Mouse (Mus musculus): ENCODE data around the gene Ddx49. TPM values are rescaled to one million over a fixed set of nuclear protein-coding genes. Genes with fewer than 3 reads are reported as not detected.

Gene Ddx49
- polyA plus RNA-seq (2015; fragmentation: Nextera tagmentation; extraction: Ambion mirVana), result 34.1 and 34.2 TPM in 2 replicates

GRCm38 (mm10) chr8:70302358-70302890 is at the start of gene Ddx49, which contains the start of gene Cope:
TSS of gene Ddx49 (minus strand) at chr8:70302489.
TSS of gene Cope (plus strand) at chr8:70302518.
- peak within 1 kb of the TSS; percentile 86 for H3K27ac ChIP-seq (ENCODE audit: low read length)
- no peaks in the 10 kb centered on the region for H3K9me3 ChIP-seq (replicated peaks; ENCODE audit: control insufficient read depth, low read length)
- peaks cover 18% of the 10 kb centered on the region for H3K4me1 ChIP-seq (ENCODE audit: control insufficient read depth, insufficient read depth, low read length)
- H3K9ac ChIP-seq (ENCODE audit: low read length), result peak within 1 kb of the TSS; percentile 93
- H3K4me3 ChIP-seq (ENCODE audit: low read length), result peak within 1 kb of the TSS; percentile 99
- H3K27me3 ChIP-seq (ENCODE audit: control insufficient read depth, insufficient read depth, low read length), result no peaks in the 10 kb centered on the region
- H3K36me3 ChIP-seq (ENCODE audit: control insufficient read depth, insufficient read depth), result peaks cover 26% of the 10 kb centered on the region
- ATAC-seq (replicated peaks; ENCODE audit: extremely low read depth, insufficient read depth, low FRiP score), result peak; percentile 90
- under 1% methylated on average over 40 of the region's 40 CpGs for WGBS
- peak within 1 kb of the TSS; percentile 97 for H3K4me2 ChIP-seq (ENCODE audit: low read depth, low read length)

- Histone ChIP-seq H3K9me3 (replicated peaks; ENCODE audit: control insufficient read depth, low read length) (no peaks in the 10 kb centered on the region), H3K27ac (ENCODE audit: low read length) (no peak overlapping the region), H3K36me3 (ENCODE audit: control insufficient read depth, insufficient read depth) (no peaks in the 10 kb centered on the region), H3K4me2 (ENCODE audit: low read depth, low read length) (peak overlapping the region; percentile 88), H3K27me3 (ENCODE audit: control insufficient read depth, insufficient read depth, low read length) (no peaks in the 10 kb centered on the region), H3K9ac (ENCODE audit: low read length) (peak overlapping the region; percentile 97), H3K4me1 (ENCODE audit: control insufficient read depth, insufficient read depth, low read length) (peaks cover 31% of the 10 kb centered on the region), H3K4me3 (ENCODE audit: low read length) (peak overlapping the region; percentile 98)
- WGBS, result 18% methylated on average over 3 of the region's 3 CpGs
- no peak for ATAC-seq (replicated peaks; ENCODE audit: extremely low read depth, insufficient read depth, low FRiP score)
Observed at GRCm38 (mm10) chr8:70352000-70352384, 49.7 kb upstream of the Ddx49 start.

GRCm38 (mm10) chr8:70351035-70351999 is 49.0 kb upstream of the Ddx49 start:
- Histone ChIP-seq H3K36me3 (ENCODE audit: control insufficient read depth, insufficient read depth) (peaks cover 4% of the 10 kb centered on the region), H3K27ac (ENCODE audit: low read length) (no peak overlapping the region), H3K9ac (ENCODE audit: low read length) (peak overlapping the region; percentile 97), H3K4me1 (ENCODE audit: control insufficient read depth, insufficient read depth, low read length) (peaks cover 31% of the 10 kb centered on the region), H3K9me3 (replicated peaks; ENCODE audit: control insufficient read depth, low read length) (no peaks in the 10 kb centered on the region), H3K27me3 (ENCODE audit: control insufficient read depth, insufficient read depth, low read length) (no peaks in the 10 kb centered on the region), H3K4me3 (ENCODE audit: low read length) (peak overlapping the region; percentile 98), H3K4me2 (ENCODE audit: low read depth, low read length) (peak overlapping the region; percentile 88)
- WGBS, result 48% methylated on average over 15 of the region's 15 CpGs
- no peak for ATAC-seq (replicated peaks; ENCODE audit: extremely low read depth, insufficient read depth, low FRiP score)

- ATAC-seq (replicated peaks; ENCODE audit: extremely low read depth, insufficient read depth, low FRiP score), result no peak
- no peak overlapping the region for H3K4me2 ChIP-seq (ENCODE audit: low read depth, low read length)
- 64% methylated on average over 1 of the region's 1 CpGs for WGBS
- H3K4me1 ChIP-seq (ENCODE audit: control insufficient read depth, insufficient read depth, low read length), result peaks cover 27% of the 10 kb centered on the region
- no peaks in the 10 kb centered on the region for H3K27me3 ChIP-seq (ENCODE audit: control insufficient read depth, insufficient read depth, low read length)
- peaks cover 7% of the 10 kb centered on the region for H3K36me3 ChIP-seq (ENCODE audit: control insufficient read depth, insufficient read depth)
- no peaks in the 10 kb centered on the region for H3K9me3 ChIP-seq (replicated peaks; ENCODE audit: control insufficient read depth, low read length)
- H3K4me3 ChIP-seq (ENCODE audit: low read length), result no peak overlapping the region
- H3K9ac ChIP-seq (ENCODE audit: low read length), result no peak overlapping the region
- no peak overlapping the region for H3K27ac ChIP-seq (ENCODE audit: low read length)
Observed at GRCm38 (mm10) chr8:70347860-70348420, 45.7 kb upstream of the Ddx49 start.

- Histone ChIP-seq H3K9ac (ENCODE audit: low read length) (no peak overlapping the region), H3K36me3 (ENCODE audit: control insufficient read depth, insufficient read depth) (peaks cover 9% of the 10 kb centered on the region), H3K4me1 (ENCODE audit: control insufficient read depth, insufficient read depth, low read length) (peaks cover 27% of the 10 kb centered on the region), H3K4me2 (ENCODE audit: low read depth, low read length) (no peak overlapping the region), H3K27ac (ENCODE audit: low read length) (no peak overlapping the region), H3K27me3 (ENCODE audit: control insufficient read depth, insufficient read depth, low read length) (no peaks in the 10 kb centered on the region), H3K4me3 (ENCODE audit: low read length) (no peak overlapping the region), H3K9me3 (replicated peaks; ENCODE audit: control insufficient read depth, low read length) (no peaks in the 10 kb centered on the region)
- 81% methylated on average over 4 of the region's 4 CpGs for WGBS
- ATAC-seq (replicated peaks; ENCODE audit: extremely low read depth, insufficient read depth, low FRiP score), result no peak
Observed at GRCm38 (mm10) chr8:70347443-70347842, 45.2 kb upstream of the Ddx49 start.

- Histone ChIP-seq H3K4me3 (ENCODE audit: low read length) (no peak overlapping the region), H3K36me3 (ENCODE audit: control insufficient read depth, insufficient read depth) (peaks cover 23% of the 10 kb centered on the region), H3K27me3 (ENCODE audit: control insufficient read depth, insufficient read depth, low read length) (no peaks in the 10 kb centered on the region), H3K9me3 (replicated peaks; ENCODE audit: control insufficient read depth, low read length) (no peaks in the 10 kb centered on the region), H3K4me2 (ENCODE audit: low read depth, low read length) (no peak overlapping the region), H3K27ac (ENCODE audit: low read length) (no peak overlapping the region), H3K9ac (ENCODE audit: low read length) (no peak overlapping the region), H3K4me1 (ENCODE audit: control insufficient read depth, insufficient read depth, low read length) (0 out of 2 replicates have a peak, but pooled peaks cover 2% of the 10 kb centered on the region)
- 85% methylated on average over 2 of the region's 2 CpGs for WGBS
- no peak for ATAC-seq (replicated peaks; ENCODE audit: extremely low read depth, insufficient read depth, low FRiP score)
Observed at GRCm38 (mm10) chr8:70344279-70344678, 42.0 kb upstream of the Ddx49 start.

GRCm38 (mm10) chr8:70343696-70344095 is 41.4 kb upstream of the Ddx49 start:
- 0 out of 2 replicates have a peak, but pooled peaks have one; percentile 46 for ATAC-seq (replicated peaks; ENCODE audit: extremely low read depth, insufficient read depth, low FRiP score)
- H3K36me3 ChIP-seq (ENCODE audit: control insufficient read depth, insufficient read depth), result peaks cover 28% of the 10 kb centered on the region

GRCm38 (mm10) chr8:70343076-70343475 is 40.8 kb upstream of the Ddx49 start:
- Histone ChIP-seq H3K9me3 (replicated peaks; ENCODE audit: control insufficient read depth, low read length) (no peaks in the 10 kb centered on the region), H3K27ac (ENCODE audit: low read length) (no peak overlapping the region), H3K36me3 (ENCODE audit: control insufficient read depth, insufficient read depth) (peaks cover 33% of the 10 kb centered on the region), H3K4me3 (ENCODE audit: low read length) (no peak overlapping the region), H3K4me1 (ENCODE audit: control insufficient read depth, insufficient read depth, low read length) (no peaks in the 10 kb centered on the region), H3K27me3 (ENCODE audit: control insufficient read depth, insufficient read depth, low read length) (no peaks in the 10 kb centered on the region), H3K9ac (ENCODE audit: low read length) (no peak overlapping the region), H3K4me2 (ENCODE audit: low read depth, low read length) (no peak overlapping the region)
- no peak for ATAC-seq (replicated peaks; ENCODE audit: extremely low read depth, insufficient read depth, low FRiP score)
- 80% methylated on average over 7 of the region's 7 CpGs for WGBS

More at GRCm38 (mm10) chr8:70343696-70344095, 41.4 kb upstream of the Ddx49 start:
- no peak overlapping the region for H3K9ac ChIP-seq (ENCODE audit: low read length)
- H3K9me3 ChIP-seq (replicated peaks; ENCODE audit: control insufficient read depth, low read length), result no peaks in the 10 kb centered on the region
- no peak overlapping the region for H3K27ac ChIP-seq (ENCODE audit: low read length)
- WGBS, result 59% methylated on average over 6 of the region's 6 CpGs
- 0 out of 2 replicates have a peak, but pooled peaks cover 2% of the 10 kb centered on the region for H3K4me1 ChIP-seq (ENCODE audit: control insufficient read depth, insufficient read depth, low read length)
- no peaks in the 10 kb centered on the region for H3K27me3 ChIP-seq (ENCODE audit: control insufficient read depth, insufficient read depth, low read length)
- H3K4me2 ChIP-seq (ENCODE audit: low read depth, low read length), result no peak overlapping the region
- H3K4me3 ChIP-seq (ENCODE audit: low read length), result no peak overlapping the region
